Mouse (Mus musculus) ovary, adult 2 months (tissue): Measurements from ENCODE around the gene Nras. TPM values are rescaled to one million over a fixed set of nuclear protein-coding genes. Genes with fewer than 3 reads are reported as not detected.

Source experiments
- polyA plus RNA-seq: library from polyadenylated mRNA; depleted of rRNA; stranded (reverse); fragments of >200 nt; gene quantifications from 2 replicates; pipeline ENCODE4 v1.2.3, GENCODE M21; 2012; rRNA removed

Nras gene
- 13.6 and 20.3 TPM in 2 replicates for polyA plus RNA-seq

DNA sequence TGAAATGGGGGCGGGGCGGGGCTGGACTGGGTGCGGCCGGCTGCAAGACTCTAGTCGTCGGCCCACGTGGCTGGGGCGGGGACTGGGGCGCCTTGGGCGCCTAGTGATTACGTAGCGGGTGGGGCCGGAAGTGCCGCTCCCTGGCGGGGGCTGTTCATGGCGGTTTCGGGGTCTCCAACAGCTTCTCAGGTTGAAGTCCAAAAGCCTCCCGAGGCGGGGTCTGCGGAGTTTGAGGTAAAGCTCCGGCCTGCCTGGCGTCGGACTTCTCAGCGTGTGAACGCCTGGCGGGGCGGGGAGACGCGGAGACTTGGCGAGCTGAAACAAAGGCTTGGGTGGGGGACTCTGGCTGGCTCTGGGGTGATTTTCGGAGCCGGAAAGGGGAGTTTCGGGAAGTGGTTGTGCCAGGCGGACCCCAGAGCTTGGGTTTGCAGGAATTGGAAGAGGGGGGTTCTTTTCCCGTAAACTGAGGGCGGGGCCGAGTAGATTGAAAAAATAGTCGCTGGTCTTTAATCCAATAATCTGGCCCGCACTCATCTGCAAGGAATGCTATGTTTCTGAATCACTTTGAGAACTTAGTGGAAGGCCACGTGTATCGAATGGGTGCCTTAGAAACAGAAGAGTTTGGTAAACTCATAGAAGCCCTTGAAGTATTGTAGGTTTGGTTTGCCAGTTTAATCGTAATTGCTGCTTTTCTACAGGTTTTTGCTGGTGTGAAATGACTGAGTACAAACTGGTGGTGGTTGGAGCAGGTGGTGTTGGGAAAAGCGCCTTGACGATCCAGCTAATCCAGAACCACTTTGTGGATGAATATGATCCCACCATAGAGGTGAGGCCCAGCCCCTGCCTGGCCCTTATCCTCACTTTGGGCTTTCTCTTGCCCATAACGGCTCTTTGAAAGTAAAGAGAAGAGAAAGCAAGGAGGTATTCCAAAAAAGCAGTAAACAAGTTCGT, at the start of gene Nras:
TSS of gene Nras (plus strand) at position 79 of the 951 bp plus-strand sequence.

GRCm38 (mm10) chr3:103020249-103020942, 37.7 kb upstream of the Nras start, which contains the start of gene Csde1:
Csde1 (plus strand) TSS chr3:103020426.

DNA sequence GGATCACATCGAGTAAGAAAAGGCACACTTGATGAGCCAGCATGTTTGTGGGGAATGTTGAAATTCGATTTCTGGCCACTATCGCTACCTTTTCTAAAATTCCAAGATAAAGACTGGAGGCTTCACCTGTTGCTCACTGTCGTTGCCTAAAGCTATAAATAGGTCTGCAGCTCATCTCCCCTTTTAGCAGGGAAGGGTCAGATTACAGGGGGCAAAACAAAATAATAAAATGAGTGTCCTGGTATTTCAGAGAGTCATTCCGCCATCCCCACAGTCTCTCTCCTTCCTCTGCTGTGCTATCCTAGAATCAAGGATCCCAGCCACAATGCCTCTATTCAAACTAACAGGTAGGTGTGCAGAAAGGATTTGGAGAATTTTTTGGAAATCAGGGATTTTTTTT, 15.7 kb downstream of the Nras start, which contains the start of gene Ampd1:
TSS of gene Ampd1 (plus strand) at position 244 of the 400 bp plus-strand sequence.

GRCm38 (mm10) chr3:103102454-103103390, 44.6 kb downstream of the Nras start, which contains the start of gene Dennd2c:
Dennd2c (plus strand) TSS chr3:103102604.

Other genes with a start within 250 kb of the Nras start
- 0.37 TPM in 1 of 2 replicates, not detected in the other for gene Sycp1, start 122.2 kb upstream of the Nras start, polyA plus RNA-seq
- gene Nr1h5, start 94.2 kb upstream of the Nras start, polyA plus RNA-seq, result 0.09 and 0.11 TPM in 2 replicates
- 21.1 and 30.8 TPM in 2 replicates for gene Sike1, start 62.6 kb upstream of the Nras start, polyA plus RNA-seq
- 13.0 and 18.6 TPM in 2 replicates for gene Csde1, start 37.9 kb upstream of the Nras start, polyA plus RNA-seq
- 0.33 TPM in 1 of 2 replicates, not detected in the other for gene Ampd1, start 15.7 kb downstream of the Nras start, polyA plus RNA-seq
- gene Dennd2c, start 44.3 kb downstream of the Nras start, polyA plus RNA-seq, result 0.73 and 0.92 TPM in 2 replicates
- gene Bcas2, start 113.4 kb downstream of the Nras start, polyA plus RNA-seq, result 21.0 and 21.4 TPM in 2 replicates
- gene Trim33, start 221.0 kb downstream of the Nras start, polyA plus RNA-seq, result 10.2 and 14.1 TPM in 2 replicates